9 mouse cellular contexts compared by ENCODE assay signal in genomic region chr13:58023726-58024453, GRCm38 (mm10).
DNase-seq lines count a peak whose midpoint lies in the region.
"Had no signal": no experiment of that assay in that cellular context is flagged by ENCODE, and none has a peak within 500 bp of the region (broad histone marks: within the 10 kb centered on the region; RNA-seq: fewer than 3 reads in every experiment).

No protein-coding gene starts in this region.

- peak; percentile 28 to 29 for DNase-seq in left cerebral cortex, postnatal 25 days (ENCODE audit: low spot score in 2 of 2)
- DNase-seq in left cerebral cortex, adult 18-20 months (ENCODE audit: low spot score in 2 of 2): no peak
- DNase-seq in cerebellum, adult 11-12 months: peak; percentile 98
- peak; percentile 99 for DNase-seq in cerebellum, postnatal 14 days
- DNase-seq in layer of hippocampus, postnatal 36 days: peak; percentile 48 to 59
- DNase-seq in thymus, postnatal 14 days: no peak
- DNase-seq in heart, postnatal 36 days: no peak
- no peak for DNase-seq in urinary bladder, adult 18-20 months (ENCODE audit: low spot score in 2 of 2)
- DNase-seq: thymus, postnatal 4 days had no signal

- intact Hi-C loops in left cerebral cortex, postnatal 25 days (cut with DNase I): no loop called here
- intact Hi-C loops in heart, postnatal 36 days (cut with DNase I): no loop called here

Comparison
In these comparisons a context has a peak if more than half of its experiments do, and no peak if none do; other contexts are left out.
1. DNase-seq: peak in left cerebral cortex, postnatal 25 days (2 of 2), cerebellum, adult 11-12 months (single experiment), cerebellum, postnatal 14 days (2 of 2) and layer of hippocampus, postnatal 36 days (2 of 2); none in left cerebral cortex, adult 18-20 months (0 of 2), thymus, postnatal 14 days (single experiment), heart, postnatal 36 days (0 of 2) and urinary bladder, adult 18-20 months (0 of 2).